Mouse (Mus musculus): ENCODE measurements around the gene Prss57. TPM values are rescaled to one million over a fixed set of nuclear protein-coding genes. Genes with fewer than 3 reads are reported as not detected.

The Prss57 gene
- polyA plus RNA-seq, 1 experiment from 2014 or later: 0.08 TPM

DNA sequence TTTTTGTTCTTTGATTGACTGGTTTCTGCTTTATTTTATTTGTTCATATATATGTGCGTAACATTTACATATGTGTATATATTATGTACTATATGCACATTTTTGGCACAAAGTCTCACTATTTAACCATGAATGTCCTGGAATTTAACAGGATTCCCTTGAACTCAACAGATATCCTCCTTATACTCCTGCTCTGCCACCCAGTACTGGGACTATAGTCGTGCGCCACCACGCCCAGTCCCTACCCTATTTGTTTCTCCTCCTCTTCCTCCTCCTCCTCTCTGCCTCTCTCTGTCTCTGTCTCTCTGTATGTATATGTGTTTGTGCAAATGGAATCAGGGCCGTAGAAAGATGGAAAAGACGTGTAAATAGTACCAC, 44.0 kb downstream of the Prss57 start:
- Histone ChIP-seq H3K9ac (ENCODE audit: low read length) (peak overlapping the region; percentile 55; the same call in 1 of the 2 replicates), H3K4me3 (ENCODE audit: control insufficient read depth in 1 of 2, insufficient read depth in 1 of 2, low read depth in 1 of 2, low read length in 2 of 2) (peak overlapping the region in 1 of 2 experiments; percentile 8; a peak in 1 of 4 replicates), H3K27me3 (ENCODE audit: control insufficient read depth, insufficient read depth, low read length) (no peaks in the 10 kb centered on the region), H3K4me1 (ENCODE audit: control insufficient read depth in 2 of 2, insufficient read depth in 2 of 2, low read length in 2 of 2) (peaks cover 3 to 9% of the 10 kb centered on the region in 2 experiments; a peak in 3 of 4 replicates), H3K27ac (replicated peaks in 1 of 2; ENCODE audit: control insufficient read depth in 1 of 2, insufficient read depth in 1 of 2, low read depth in 2 of 2, low read length in 2 of 2) (no peak overlapping the region), H3K4me2 (ENCODE audit: low read length) (peak overlapping the region; percentile 79), H3K36me3 (ENCODE audit: control insufficient read depth, insufficient read depth, low read length) (peaks cover 29% of the 10 kb centered on the region), H3K9me3 (ENCODE audit: control insufficient read depth, low read length) (no peaks in the 10 kb centered on the region)
- ATAC-seq (ENCODE audit: insufficient number of reproducible peaks, insufficient read depth, low FRiP score, low read depth): peak; percentile 48; the same call in 1 of the 2 replicates
- 20% methylated on average over 6 of the region's 6 CpGs for WGBS

DNA sequence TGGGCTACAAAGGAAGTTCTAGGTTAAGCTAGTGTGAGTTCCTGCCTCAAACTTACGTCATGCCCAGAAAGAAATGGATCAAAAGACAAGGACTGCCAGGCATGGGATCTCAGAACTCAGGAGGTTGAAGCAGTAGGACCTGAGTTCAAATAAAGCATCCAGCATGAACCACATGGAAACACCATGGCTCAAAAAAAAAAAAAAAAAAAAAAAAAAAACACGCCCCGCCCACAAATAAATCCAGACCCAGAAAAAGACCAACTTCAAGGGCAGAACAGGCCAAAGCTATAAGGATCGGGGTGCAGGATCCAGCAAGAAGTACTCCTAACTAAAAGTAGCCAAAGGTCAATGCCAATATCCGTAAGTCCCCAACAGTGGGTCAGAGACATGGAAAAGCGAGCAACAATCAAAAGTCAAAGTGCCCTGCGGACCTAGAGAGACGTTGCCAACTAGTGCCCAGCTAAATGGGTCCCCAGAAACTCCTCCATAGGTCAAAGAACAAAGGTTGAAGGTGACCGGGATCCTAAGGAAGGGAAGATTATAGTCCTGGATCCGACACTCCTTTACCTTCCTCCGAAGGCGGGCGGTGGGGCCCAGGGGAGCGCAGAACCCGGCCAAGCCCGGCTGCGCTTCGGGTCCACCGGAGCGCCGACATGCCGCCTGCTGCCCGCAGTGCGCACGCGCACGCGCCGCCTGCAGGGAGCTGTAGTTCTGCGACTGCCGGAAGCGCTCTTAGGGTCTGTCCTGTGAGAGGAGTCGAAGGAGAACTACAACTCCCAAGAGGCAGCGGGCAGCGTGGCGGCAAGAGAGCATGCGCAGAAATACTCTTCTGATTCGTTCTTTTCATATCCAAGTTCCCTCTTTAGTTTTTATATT, 44.6 kb downstream of the Prss57 start, which contains the start of gene Polrmt:
Polrmt (minus strand) TSS at position 684 of the 876 bp plus-strand sequence.
- peak within 1 kb of the TSS; percentile 79 for H3K4me2 ChIP-seq (ENCODE audit: low read length)
- peak within 1 kb of the TSS; percentile 65 to 86 for H3K4me3 ChIP-seq (ENCODE audit: control insufficient read depth in 1 of 2, insufficient read depth in 1 of 2, low read depth in 1 of 2, low read length in 2 of 2)
- H3K27me3 ChIP-seq (ENCODE audit: control insufficient read depth, insufficient read depth, low read length): no peaks in the 10 kb centered on the region
- peak within 1 kb of the TSS in 1 of 2 experiments; percentile 31; a peak in 1 of 4 replicates for H3K27ac ChIP-seq (replicated peaks in 1 of 2; ENCODE audit: control insufficient read depth in 1 of 2, insufficient read depth in 1 of 2, low read depth in 2 of 2, low read length in 2 of 2)
- no peaks in the 10 kb centered on the region for H3K9me3 ChIP-seq (ENCODE audit: control insufficient read depth, low read length)
- peak within 1 kb of the TSS; percentile 77 for H3K9ac ChIP-seq (ENCODE audit: low read length)
- H3K4me1 ChIP-seq (ENCODE audit: control insufficient read depth in 2 of 2, insufficient read depth in 2 of 2, low read length in 2 of 2): peaks cover 3 to 9% of the 10 kb centered on the region in 2 experiments; a peak in 3 of 4 replicates
- peaks cover 35% of the 10 kb centered on the region for H3K36me3 ChIP-seq (ENCODE audit: control insufficient read depth, insufficient read depth, low read length)
- ATAC-seq (ENCODE audit: insufficient number of reproducible peaks, insufficient read depth, low FRiP score, low read depth): peak; percentile 89
- 3% methylated on average over 38 of the region's 38 CpGs for WGBS

DNA sequence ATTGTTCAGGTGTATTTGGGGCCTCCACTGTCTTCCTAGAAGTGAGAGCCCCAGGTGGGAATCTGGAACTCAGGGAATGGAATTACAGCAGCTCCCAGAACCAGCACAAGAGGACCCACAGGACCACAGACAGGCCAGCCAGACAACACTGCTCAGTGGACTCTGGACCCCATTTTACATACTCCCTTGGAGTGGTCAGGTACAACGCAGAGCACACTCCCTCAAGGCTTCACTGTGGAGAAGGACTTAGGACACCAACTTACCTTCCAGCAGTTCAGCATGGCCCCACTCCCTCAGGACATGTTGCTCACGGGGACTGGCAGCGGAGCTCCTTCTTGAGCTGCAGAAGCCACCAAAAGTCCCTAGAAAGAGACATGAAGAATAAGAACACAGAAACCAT, 45.4 kb downstream of the Prss57 start:
- Histone ChIP-seq H3K27me3 (ENCODE audit: control insufficient read depth, insufficient read depth, low read length) (no peaks in the 10 kb centered on the region), H3K4me3 (ENCODE audit: control insufficient read depth in 1 of 2, insufficient read depth in 1 of 2, low read depth in 1 of 2, low read length in 2 of 2) (peak overlapping the region in 1 of 2 experiments; percentile 65; a peak in 1 of 4 replicates), H3K4me1 (ENCODE audit: control insufficient read depth in 2 of 2, insufficient read depth in 2 of 2, low read length in 2 of 2) (peaks cover 3 to 9% of the 10 kb centered on the region in 2 experiments; a peak in 3 of 4 replicates), H3K36me3 (ENCODE audit: control insufficient read depth, insufficient read depth, low read length) (peaks cover 42% of the 10 kb centered on the region), H3K4me2 (ENCODE audit: low read length) (peak overlapping the region; percentile 79), H3K27ac (replicated peaks in 1 of 2; ENCODE audit: control insufficient read depth in 1 of 2, insufficient read depth in 1 of 2, low read depth in 2 of 2, low read length in 2 of 2) (no peak overlapping the region), H3K9ac (ENCODE audit: low read length) (peak overlapping the region; percentile 77; the same call in 1 of the 2 replicates), H3K9me3 (ENCODE audit: control insufficient read depth, low read length) (peaks cover 6% of the 10 kb centered on the region)
- no peak for ATAC-seq (ENCODE audit: insufficient number of reproducible peaks, insufficient read depth, low FRiP score, low read depth)
- WGBS: 78% methylated on average over 3 of the region's 3 CpGs

- Histone ChIP-seq H3K9me3 (ENCODE audit: control insufficient read depth, low read length) (peaks cover 22% of the 10 kb centered on the region), H3K4me3 (ENCODE audit: control insufficient read depth in 1 of 2, insufficient read depth in 1 of 2, low read depth in 1 of 2, low read length in 2 of 2) (no peak overlapping the region), H3K36me3 (ENCODE audit: control insufficient read depth, insufficient read depth, low read length) (peaks cover 58% of the 10 kb centered on the region), H3K4me2 (ENCODE audit: low read length) (no peak overlapping the region), H3K9ac (ENCODE audit: low read length) (no peak overlapping the region), H3K27me3 (ENCODE audit: control insufficient read depth, insufficient read depth, low read length) (no peaks in the 10 kb centered on the region), H3K4me1 (ENCODE audit: control insufficient read depth in 2 of 2, insufficient read depth in 2 of 2, low read length in 2 of 2) (peaks cover 3 to 9% of the 10 kb centered on the region in 2 experiments; a peak in 3 of 4 replicates), H3K27ac (replicated peaks in 1 of 2; ENCODE audit: control insufficient read depth in 1 of 2, insufficient read depth in 1 of 2, low read depth in 2 of 2, low read length in 2 of 2) (no peak overlapping the region)
- ATAC-seq (ENCODE audit: insufficient number of reproducible peaks, insufficient read depth, low FRiP score, low read depth): no peak
- WGBS: 92% methylated on average over 15 of the region's 15 CpGs
These were observed 47.0 kb downstream of the Prss57 start for GRCm38 (mm10) chr10:79743650-79744365.

DNA sequence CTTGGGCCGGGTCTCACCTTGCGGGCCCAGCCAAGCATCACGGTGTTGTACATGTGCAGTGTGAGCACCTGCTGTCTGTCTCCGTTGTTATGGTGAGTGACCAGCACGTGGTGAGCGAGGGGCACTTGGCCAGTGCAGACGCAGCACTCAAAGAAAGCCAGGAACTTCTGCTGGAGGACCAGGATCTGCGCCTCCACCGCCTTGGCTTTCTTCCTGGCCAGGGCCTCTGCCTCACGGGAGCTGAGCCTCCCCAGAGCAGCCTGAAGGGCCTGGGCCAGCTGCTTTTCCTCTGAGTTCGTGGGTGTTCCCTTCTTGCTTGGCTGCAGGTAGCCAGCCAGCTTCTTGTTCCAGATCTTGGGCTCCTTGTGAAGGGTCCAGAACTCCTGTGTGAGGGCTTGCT, 47.6 kb downstream of the Prss57 start:
- Histone ChIP-seq H3K9me3 (ENCODE audit: control insufficient read depth, low read length) (peaks cover 29% of the 10 kb centered on the region), H3K27me3 (ENCODE audit: control insufficient read depth, insufficient read depth, low read length) (no peaks in the 10 kb centered on the region), H3K4me2 (ENCODE audit: low read length) (no peak overlapping the region), H3K4me1 (ENCODE audit: control insufficient read depth in 2 of 2, insufficient read depth in 2 of 2, low read length in 2 of 2) (peaks cover 3 to 9% of the 10 kb centered on the region in 2 experiments; a peak in 3 of 4 replicates), H3K27ac (replicated peaks in 1 of 2; ENCODE audit: control insufficient read depth in 1 of 2, insufficient read depth in 1 of 2, low read depth in 2 of 2, low read length in 2 of 2) (no peak overlapping the region), H3K9ac (ENCODE audit: low read length) (no peak overlapping the region), H3K4me3 (ENCODE audit: control insufficient read depth in 1 of 2, insufficient read depth in 1 of 2, low read depth in 1 of 2, low read length in 2 of 2) (no peak overlapping the region), H3K36me3 (ENCODE audit: control insufficient read depth, insufficient read depth, low read length) (peaks cover 65% of the 10 kb centered on the region)
- no peak for ATAC-seq (ENCODE audit: insufficient number of reproducible peaks, insufficient read depth, low FRiP score, low read depth)
- WGBS: 92% methylated on average over 11 of the region's 11 CpGs

- Histone ChIP-seq H3K4me1 (ENCODE audit: control insufficient read depth in 2 of 2, insufficient read depth in 2 of 2, low read length in 2 of 2) (peaks cover 3 to 5% of the 10 kb centered on the region in 2 experiments; a peak in 3 of 4 replicates), H3K9ac (ENCODE audit: low read length) (no peak overlapping the region), H3K4me2 (ENCODE audit: low read length) (no peak overlapping the region), H3K27ac (replicated peaks in 1 of 2; ENCODE audit: control insufficient read depth in 1 of 2, insufficient read depth in 1 of 2, low read depth in 2 of 2, low read length in 2 of 2) (no peak overlapping the region), H3K27me3 (ENCODE audit: control insufficient read depth, insufficient read depth, low read length) (0 out of 2 replicates have a peak, but pooled peaks cover 3% of the 10 kb centered on the region), H3K36me3 (ENCODE audit: control insufficient read depth, insufficient read depth, low read length) (peaks cover 88% of the 10 kb centered on the region), H3K4me3 (ENCODE audit: control insufficient read depth in 1 of 2, insufficient read depth in 1 of 2, low read depth in 1 of 2, low read length in 2 of 2) (no peak overlapping the region), H3K9me3 (ENCODE audit: control insufficient read depth, low read length) (peaks cover 46% of the 10 kb centered on the region)
- no peak for ATAC-seq (ENCODE audit: insufficient number of reproducible peaks, insufficient read depth, low FRiP score, low read depth)
- 84% methylated on average over 11 of the region's 11 CpGs for WGBS
These were observed 49.9 kb downstream of the Prss57 start for GRCm38 (mm10) chr10:79740863-79741262.

GRCm38 (mm10) chr10:79739234-79739633, 51.5 kb downstream of the Prss57 start:
- Histone ChIP-seq H3K27me3 (ENCODE audit: control insufficient read depth, insufficient read depth, low read length) (peaks cover 8% of the 10 kb centered on the region; the same call in 1 of the 2 replicates), H3K9ac (ENCODE audit: low read length) (no peak overlapping the region), H3K36me3 (ENCODE audit: control insufficient read depth, insufficient read depth, low read length) (peaks cover 94% of the 10 kb centered on the region), H3K4me1 (ENCODE audit: control insufficient read depth in 2 of 2, insufficient read depth in 2 of 2, low read length in 2 of 2) (no peaks in the 10 kb centered on the region), H3K9me3 (ENCODE audit: control insufficient read depth, low read length) (peaks cover 53% of the 10 kb centered on the region), H3K27ac (replicated peaks in 1 of 2; ENCODE audit: control insufficient read depth in 1 of 2, insufficient read depth in 1 of 2, low read depth in 2 of 2, low read length in 2 of 2) (no peak overlapping the region), H3K4me2 (ENCODE audit: low read length) (no peak overlapping the region), H3K4me3 (ENCODE audit: control insufficient read depth in 1 of 2, insufficient read depth in 1 of 2, low read depth in 1 of 2, low read length in 2 of 2) (no peak overlapping the region)
- ATAC-seq (ENCODE audit: insufficient number of reproducible peaks, insufficient read depth, low FRiP score, low read depth): no peak
- WGBS: 96% methylated on average over 28 of the region's 28 CpGs
